Mouse (Mus musculus) T-helper 2 cell (primary cell): ENCODE measurements around the gene Sft2d2.

ENCODE experiments used
- in situ Hi-C: fragments of 300-600 bp; cut with MboI, MseI; formaldehyde crosslinking; loops from one replicate; pipeline ENCODE4 v1.15.1; 2025; ENCODE audit warnings: high pct_unique_total_duplicates

Sft2d2 gene

DNA sequence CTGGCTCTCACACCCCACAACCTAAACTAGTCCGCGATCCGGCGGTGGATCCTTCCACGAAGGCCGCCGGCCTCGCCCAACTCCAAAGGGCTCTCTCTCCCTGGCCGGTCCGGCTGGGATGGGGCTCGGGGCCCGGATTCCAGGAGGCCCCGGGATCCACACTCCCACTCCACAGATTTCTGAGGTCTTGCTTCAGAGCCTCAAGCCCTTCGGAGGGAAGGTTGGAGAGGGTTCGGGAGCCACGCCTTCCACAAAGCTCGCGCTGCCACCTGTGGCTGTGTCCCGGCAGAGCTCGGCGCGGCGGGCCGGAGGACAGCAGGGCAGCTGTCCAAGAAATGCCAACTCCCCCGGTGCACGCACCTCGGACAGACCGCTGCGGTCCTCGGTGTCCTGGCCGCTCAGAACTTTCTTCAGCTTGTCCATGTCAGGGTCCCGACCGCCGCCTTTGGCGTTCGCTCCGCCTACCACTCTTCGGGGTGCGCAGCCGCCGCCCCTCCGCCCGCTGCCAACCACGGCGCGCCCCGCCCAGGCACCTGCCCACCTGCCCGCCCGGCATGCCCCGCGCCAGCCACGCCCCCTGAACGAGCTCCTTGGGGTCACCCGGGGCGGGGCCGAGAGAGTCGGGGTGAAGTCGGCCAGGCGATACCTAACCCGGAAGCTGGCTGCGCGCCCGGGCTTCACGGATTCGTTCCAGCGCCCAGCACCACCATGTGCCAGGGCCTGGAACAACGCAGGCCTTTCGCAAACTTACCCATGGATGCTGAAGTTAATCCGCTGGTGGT lies at the start of gene Sft2d2:
Sft2d2 (minus strand) TSS at position 559 of the 782 bp plus-strand sequence.
- in situ Hi-C loops = loop anchor here (10.0 kb wide), 1 partner anchor 1059 kb away; no protein-coding TSS in a partner anchor

DNA sequence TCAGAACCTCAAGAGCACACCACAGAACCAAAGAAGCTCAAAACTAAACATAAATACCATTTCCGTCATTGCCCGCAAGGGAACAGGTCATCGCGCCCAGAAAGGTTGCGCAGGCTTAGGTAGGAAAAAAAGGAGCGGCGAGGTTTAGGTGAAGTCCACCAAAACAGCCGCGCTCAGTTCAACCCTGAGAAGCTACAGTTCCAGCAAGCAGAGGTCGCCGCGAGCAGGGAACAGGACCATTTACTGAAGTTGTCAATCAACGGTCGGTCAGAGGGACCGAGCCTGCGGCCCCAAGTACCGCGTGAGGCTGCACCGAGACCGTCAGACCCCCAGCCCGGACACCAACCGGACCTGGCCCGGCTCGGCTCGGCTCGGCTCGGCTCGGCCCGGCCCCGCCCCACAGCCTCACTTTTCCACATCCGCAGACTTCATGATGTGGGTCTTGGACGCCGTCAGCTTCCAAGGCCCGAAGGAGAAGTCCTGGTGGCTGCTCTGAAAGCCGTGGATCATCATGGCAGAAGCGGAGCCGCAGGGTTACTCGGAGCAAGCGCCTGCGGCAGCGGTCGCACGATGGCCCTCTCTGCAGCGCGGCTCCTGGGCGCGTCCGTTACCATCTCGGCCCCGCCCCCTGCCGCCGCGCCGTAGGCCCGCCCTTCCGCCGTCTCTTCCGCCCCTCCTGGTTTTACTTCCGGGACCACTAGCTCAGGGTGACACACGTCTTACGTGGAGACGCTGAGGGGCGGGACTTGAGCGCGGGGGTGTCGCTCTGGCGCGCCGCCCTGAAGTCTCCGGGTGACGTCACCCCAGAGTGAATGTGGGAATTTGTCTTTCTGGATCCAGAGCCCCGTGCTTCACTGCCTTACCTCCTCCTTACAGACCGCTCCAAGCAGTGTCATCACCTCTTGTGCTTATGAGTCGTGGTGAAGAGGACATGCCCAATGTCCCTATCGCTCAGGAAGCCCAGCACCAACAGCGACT lies 42.4 kb upstream of the Sft2d2 start, which contains the start of gene Tiprl:
Tiprl (minus strand) TSS at position 676 of the 978 bp plus-strand sequence.
- in situ Hi-C loops = loop anchor here (5.0 kb wide), 1 partner anchor 39 kb away; no protein-coding TSS in a partner anchor

DNA sequence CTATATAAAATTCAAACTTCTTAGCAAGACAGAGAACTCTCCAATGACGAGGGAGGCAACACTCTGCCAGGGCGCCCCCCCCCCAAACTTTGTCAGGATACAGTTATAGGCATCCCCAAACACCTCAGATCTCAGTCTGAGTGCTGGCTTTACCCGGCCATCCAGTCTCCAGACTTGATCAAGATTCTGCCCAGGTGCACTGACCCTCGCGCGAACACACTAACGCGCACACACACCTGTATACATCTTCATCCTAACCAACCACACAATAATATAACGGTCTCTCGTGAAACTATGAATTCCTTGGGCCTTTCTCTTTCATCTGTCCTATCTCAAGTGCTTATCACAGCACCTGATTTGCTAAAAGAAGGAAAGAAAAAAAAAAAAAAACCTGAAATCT lies 41.6 kb upstream of the Sft2d2 start:
- in situ Hi-C loops = loop anchor here (5.0 kb wide), 1 partner anchor 39 kb away; no protein-coding TSS in a partner anchor

DNA sequence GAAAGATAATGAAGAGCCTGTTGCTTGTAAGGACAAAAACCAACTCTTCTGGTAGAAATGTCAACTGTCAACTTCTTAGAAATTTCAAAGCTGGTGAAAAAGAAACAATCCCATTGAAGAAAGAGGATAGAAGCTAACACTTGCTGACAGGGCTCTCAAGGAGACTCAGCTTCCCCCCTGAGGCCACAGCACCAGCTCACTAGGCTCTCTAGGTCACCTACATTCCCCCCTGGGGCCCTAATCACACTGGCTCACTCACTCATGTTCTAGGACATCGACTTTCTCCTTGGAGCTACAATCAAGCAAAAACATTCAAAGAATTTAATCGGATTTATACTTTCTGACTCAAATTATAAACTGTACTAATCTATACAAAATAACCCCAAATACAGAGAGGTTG lies 39.6 kb upstream of the Sft2d2 start:
- in situ Hi-C loops = no loop called here

DNA sequence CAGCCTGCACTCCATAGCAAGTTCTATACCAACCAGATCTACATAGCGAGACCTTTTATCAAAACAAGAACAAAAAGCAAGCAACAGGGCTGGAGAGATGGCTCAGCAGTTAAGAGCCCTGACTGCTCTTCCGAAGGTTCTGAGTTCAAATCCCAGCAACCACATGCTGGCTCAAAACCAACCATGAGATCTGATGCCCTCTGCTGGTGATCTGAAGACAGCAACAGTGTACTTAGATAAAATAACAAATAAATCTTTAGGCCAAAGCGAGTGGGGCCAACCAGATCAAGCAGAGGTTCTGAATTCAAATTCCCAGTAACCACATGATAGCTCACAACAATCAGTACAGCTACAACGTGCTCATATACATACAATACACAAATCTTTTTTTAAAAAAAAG lies 36.5 kb upstream of the Sft2d2 start:
- in situ Hi-C loops = no loop called here

DNA sequence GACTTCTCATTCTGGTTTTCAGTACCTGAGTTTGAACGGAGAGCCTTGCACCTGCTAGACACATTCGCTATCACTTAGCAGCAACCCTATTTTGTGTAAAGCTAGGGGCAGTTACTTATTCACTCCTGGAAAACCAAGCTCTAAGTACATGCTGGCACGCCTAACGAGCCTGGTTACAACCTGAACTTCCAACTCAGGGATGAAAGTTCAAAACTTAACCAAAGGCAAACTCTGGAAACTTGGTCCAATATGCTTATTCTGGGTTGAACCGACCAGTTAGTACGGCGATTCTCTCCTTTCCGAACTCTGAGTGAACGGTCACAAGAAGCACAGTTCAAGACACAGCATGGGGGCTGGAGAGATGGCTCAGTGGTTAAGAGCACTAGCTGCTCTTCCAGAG lies 35.3 kb upstream of the Sft2d2 start:
- in situ Hi-C loops = no loop called here

DNA sequence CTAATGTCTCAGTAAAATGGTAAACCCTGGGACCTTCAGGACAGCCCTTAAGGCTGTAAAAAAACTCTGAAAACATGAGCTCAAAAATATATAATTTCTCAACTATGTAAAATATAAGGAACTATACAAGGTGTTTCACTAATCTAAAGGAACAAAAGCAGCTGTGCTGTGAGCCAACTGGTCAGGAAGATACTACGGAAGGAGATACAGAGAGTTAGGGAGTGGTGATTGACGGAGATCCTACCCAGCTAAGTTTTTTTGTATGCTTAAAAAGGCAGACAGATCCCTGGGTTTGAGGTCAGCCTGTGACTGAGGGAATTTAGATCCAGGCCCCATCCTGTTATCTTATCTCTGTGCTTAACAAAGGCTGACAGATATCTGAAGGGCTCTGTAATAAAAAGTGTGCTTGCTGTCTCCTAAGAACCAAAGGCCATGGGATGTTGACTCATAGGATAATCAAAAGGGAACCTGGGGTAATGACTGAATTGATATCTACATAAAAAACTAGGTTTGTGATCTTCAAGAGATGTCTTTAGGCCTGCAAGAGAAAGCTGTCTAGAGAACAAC lies 22.9 kb upstream of the Sft2d2 start:
- in situ Hi-C loops = no loop called here

DNA sequence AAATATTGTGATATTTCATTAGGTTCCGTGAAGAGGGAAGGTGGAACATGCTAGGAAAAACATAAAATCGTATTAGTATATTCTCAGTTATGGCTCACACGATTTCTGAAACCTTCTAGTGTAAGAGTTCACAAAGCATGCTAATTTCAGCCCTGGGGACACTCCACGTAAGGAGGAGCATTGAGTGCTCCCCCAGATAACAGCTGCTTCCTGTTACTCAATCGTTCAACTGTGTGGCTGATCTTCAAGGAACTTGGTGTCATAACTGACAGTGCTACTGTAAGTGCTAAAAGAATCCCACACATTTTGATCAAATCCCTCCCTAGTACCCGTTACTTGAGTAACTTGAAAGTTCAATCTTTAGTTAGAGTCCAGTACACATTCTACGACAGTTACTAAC lies 21.6 kb upstream of the Sft2d2 start:
- in situ Hi-C loops = no loop called here

DNA sequence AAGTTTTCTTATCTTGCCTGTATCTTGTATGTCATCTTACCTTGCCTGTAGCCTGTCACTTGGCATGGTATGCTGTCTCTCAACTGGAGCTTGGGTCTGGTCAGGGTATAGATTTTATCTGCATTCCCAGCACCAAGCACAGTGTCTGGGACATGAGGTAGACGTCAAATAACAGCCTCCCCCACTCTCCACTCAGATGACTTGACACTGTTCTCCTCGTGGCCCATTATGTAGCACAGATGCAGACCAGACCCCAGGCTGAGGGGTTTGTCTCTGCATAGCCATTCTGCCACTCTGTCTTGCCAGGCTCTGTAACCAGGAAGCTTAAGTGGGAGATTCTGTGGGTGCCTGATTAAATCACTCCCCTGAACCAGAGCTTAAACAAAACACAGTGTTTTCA lies 11.4 kb upstream of the Sft2d2 start:
- in situ Hi-C loops = no loop called here

DNA sequence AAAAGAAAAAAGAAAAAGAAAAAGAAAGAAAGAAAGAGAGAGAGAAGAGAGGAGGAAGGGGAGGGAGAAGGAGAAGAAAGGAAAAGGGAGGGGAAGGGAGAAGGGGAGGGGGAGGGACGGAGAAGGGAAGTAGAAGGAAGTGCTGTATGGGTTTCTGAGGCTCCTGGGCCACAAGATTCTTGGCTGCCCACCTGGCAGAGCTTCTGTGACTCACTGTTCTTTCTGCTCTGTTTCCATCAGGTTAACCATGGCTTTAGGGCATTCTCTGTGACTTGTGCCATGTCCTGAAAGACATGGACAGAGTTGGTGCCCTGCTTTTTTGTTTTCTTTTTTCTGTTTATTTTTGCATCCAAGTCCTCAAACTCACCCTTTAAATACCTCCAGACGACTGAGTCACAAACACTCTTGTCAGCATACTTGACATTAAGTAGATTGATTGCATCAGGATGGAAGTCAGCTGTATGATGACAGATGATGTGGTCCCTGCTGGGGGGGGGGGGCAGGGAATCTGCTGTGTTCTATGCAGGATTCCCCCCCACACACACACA lies 9.3 kb upstream of the Sft2d2 start:
- in situ Hi-C loops = no loop called here

DNA sequence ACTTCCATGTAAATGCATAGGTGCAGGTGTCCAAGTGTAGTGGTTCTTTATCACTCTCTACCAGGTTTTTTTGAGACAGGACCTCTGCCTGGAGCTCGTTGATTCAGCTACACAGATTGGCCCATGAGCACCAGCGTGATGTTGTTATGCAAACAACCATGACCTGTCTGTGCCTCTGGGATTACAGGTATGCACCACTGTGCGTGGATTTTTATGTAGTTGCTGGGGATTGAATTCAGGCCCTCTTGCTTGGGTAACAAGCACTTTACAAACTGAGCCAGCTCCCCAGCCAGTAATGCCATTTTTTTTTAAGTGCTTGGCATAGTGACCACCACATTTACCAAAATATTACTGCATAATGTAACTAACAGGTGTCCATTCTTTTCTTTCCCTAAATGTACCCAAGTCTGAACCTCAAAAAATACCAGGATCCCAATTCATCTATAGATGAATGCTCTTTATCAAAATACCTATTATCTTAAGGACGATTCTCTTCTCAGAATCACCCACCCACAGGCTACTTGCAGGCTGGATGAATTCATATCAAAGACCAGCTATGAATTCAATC lies 7.3 kb upstream of the Sft2d2 start:
- in situ Hi-C loops = no loop called here

DNA sequence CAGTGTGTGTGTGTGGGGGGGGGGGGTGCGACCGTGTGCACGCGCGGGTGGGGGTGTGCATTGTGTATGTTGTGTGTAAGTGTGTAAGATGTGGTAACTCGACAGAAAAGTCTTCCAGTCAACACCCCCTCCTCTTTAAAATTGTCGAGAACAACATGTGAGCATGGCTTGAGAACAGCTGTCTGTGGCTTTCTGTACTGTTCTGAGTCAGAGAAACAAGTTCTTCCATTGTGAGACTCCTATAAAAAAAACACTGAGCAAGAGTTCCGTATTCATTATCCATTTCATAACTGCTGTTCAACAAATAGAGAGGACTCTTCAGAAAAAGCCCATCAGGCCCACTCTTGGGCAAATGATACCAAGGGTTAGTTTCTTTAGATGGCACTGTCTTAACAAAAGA lies 6.5 kb upstream of the Sft2d2 start:
- in situ Hi-C loops = no loop called here

DNA sequence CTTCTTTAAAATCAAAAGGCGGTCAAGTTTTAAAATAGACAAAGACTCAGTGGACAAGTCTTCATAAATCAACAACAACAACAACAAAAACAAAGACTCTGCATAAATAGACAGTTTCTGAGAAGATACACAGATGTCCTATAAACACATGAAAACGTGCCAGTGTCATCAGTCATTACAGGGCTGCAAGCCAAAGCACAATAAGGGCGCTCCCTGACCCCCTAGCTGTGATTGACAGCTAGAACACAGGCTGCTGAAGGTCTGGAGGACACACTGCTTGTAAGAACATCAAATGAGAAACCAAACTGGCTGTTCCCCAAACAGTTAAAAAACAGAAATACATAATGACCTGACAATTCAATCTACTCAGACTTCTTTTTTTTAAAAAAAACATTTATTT lies 5.4 kb upstream of the Sft2d2 start:
- in situ Hi-C loops = loop anchor here (5.0 to 10.0 kb wide), 2 partner anchors 38 to 1065 kb away; partner anchors contain the start of gene Tiprl

DNA sequence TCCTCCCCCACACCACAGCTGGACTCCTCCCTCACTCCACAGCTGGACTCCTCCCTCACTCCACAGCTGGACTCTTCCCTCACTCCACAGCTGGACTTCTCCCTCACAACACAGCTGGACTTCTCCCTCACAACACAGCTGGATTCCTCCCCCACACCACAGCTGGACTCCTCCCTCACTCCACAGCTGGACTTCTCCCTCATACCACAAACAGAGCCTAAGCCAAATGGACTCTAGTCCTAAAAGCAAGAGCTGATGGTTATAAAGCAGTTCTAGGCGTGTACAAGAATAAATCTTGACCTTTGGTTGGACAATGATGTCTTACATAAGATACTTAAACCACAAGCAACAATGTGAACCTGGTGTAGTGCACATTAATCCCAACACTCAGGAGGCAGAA lies 4.7 kb upstream of the Sft2d2 start:
- in situ Hi-C loops = loop anchor here (5.0 to 10.0 kb wide), 2 partner anchors 38 to 1064 kb away; partner anchors contain the start of gene Tiprl

DNA sequence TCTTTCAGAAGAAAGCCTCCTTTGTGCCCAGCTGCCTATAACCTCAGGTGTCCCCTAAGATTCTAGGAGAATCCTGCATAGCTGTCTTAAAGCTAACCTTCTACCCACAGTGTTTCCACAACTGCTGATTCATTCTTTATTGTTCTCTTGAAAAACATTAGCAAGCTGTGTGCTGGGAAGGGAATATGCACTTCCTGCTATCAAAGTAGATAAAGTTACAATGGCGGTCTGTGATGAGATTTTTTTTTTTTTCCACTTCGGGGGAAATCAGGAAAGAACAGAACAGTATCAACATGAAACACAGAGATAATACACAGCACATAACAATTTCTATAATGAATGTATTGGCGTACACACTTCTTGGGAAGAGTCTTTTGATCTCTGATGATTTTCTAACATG lies 3.6 kb upstream of the Sft2d2 start:
- in situ Hi-C loops = loop anchor here (5.0 to 10.0 kb wide), 2 partner anchors 39 to 1063 kb away; partner anchors contain the start of gene Tiprl

DNA sequence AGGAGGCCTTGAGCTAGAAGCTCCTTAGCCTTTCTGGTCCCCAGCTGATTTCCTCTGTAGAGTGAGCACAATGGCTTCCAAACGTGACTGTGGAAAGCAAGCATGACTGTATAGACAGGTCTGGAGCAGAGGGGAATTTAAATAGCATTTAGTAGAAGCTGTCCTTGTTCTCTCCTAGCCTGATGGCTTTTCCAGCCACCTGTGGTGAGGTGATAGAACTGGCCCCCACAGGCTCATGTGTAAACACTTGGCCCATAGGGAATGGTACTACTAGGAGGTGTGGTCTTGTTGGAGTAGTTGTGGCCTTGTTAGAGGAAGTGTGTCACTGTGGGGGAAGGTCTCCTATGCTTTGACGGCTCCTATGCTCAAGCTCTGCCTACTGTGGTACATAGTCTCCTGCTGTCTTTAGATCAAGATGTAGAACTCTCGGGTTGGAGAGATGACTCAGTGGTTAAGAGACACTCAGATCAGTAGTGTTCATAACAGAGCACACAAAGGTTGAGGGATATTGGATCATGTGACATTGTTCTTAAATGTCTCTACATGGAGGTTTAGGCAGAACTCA lies 1.2 kb upstream of the Sft2d2 start:
- in situ Hi-C loops = loop anchor here (5.0 to 10.0 kb wide), 2 partner anchors 42 to 1061 kb away; partner anchors contain the start of gene Tiprl

DNA sequence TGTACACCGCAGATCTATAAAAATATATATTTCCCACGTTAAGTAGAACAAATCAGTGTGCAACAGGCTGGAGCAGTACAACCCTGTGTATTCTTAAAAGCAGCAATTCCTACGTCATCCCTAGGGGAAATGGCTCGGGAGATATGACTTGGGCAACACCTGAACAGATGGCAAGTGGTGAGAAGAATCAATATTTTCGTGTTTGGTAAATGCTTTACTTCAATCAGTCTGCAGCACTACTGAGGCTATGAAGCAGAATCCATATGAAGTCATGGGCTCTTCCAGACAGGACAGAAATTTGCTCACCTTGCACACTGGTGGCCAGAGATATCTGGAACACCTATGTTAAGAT lies 400 bp upstream of the Sft2d2 start:
- in situ Hi-C loops = loop anchor here (5.0 to 10.0 kb wide), 2 partner anchors 43 to 1060 kb away; partner anchors contain the start of gene Tiprl

DNA sequence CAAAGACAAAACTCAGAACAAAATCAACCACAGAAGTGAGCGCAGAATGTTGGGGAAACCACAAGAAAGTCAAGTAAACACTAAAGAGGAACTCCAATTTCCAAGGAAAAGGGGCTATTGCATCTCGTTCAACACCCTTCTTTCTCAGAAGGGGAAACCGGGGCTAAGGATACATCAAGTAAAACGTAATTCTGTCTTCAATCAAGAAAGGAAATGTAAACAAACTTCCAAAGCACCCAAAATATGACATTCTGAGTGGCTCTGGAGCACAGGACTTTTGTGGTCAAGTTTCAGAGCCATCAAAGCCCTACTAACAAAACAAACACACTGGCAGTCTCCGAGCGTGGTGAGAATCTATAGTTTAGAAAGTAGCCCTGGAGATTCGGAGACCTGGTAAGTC lies 812 bp downstream of the Sft2d2 start:
- in situ Hi-C loops = loop anchor here (10.0 kb wide), 1 partner anchor 1059 kb away; no protein-coding TSS in a partner anchor

DNA sequence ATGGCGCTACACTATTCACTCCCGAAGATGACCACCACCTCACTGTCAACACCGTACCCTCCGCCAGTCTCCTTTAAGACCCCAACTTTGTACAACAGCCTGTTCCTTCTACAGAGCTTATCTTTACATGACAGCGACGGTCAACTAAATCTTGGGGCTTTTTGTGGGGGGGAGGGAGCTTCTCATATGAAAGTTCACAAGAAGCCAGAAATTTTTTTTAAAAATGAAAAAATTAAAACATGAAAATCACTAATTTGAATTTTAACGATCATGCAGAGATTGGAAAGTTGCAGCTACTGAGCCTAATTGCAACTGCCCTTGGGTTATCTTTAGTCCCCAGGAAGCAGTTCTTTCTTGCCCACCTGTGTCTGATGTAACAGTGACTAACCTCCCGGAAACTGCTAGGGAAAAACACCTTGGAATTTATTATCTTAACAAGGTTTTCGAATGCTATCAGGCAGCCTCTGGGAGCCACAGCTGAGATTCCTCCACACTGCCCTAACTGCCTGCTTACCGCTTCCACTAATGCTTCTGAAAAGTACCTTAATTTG lies 1.4 kb downstream of the Sft2d2 start:
- in situ Hi-C loops = loop anchor here (10.0 kb wide), 1 partner anchor 1058 kb away; no protein-coding TSS in a partner anchor

DNA sequence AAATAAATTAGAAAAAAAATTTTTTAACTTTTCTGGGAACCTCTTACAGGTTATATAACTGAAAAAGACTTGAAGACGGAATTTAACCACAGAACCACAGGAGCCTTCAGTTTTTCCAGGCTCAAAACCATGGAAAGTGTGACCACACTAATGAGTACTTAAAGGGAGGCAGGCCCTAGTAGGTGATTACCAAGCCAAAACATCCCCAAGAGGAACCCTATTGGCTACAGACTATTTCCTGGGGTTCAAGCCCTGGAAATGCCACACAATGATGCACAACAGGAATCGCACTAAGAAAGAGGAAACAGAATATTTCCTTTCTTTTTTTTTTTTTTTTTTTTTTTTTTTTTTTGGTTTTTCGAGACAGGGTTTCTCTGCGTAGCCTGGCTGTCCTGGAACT lies 2.1 kb downstream of the Sft2d2 start:
- in situ Hi-C loops = loop anchor here (10.0 kb wide), 1 partner anchor 1057 kb away; no protein-coding TSS in a partner anchor
